Mouse (Mus musculus) lung, postnatal 0 days (tissue): Measurements from ENCODE around the gene Kdelr2. TPM values are rescaled to one million over a fixed set of nuclear protein-coding genes. Genes with fewer than 3 reads are reported as not detected.

Source experiments
- ATAC-seq: fragments of 200-750 bp; cut with Nextera tagmentation; 2 replicates; pipeline ENCODE4 v1.8.0; 2017; ENCODE audit warnings: moderate library complexity
- DNase-seq: peaks from one replicate; pipeline ENCODE4 v3.0.0-alpha.2; 2016; ENCODE audit warnings: low spot score
- H3K27ac ChIP-seq: fragments of 300-500 bp; sonication (generic); 2 replicates; pipeline ENCODE4 v1.5.1; 2014; ENCODE audit warnings: antibody characterized with exemption, mild to moderate bottlenecking, low read length, mixed read lengths
- H3K27me3 ChIP-seq: fragments of 300-500 bp; sonication (generic); replicated peaks from 2 replicates; pipeline ENCODE4 v1.6.1; 2014; ENCODE audit warnings: low read length, mixed read lengths; ENCODE audit not compliant: insufficient read depth
- H3K36me3 ChIP-seq: fragments of 300-500 bp; sonication (generic); 2 replicates; pipeline ENCODE4 v1.6.1; 2014; ENCODE audit warnings: low read length, mixed read lengths; ENCODE audit not compliant: insufficient read depth
- H3K4me1 ChIP-seq: fragments of 300-500 bp; sonication (generic); 2 replicates; pipeline ENCODE4 v1.6.1; 2014; ENCODE audit warnings: antibody characterized with exemption, low read depth, low read length, mixed read lengths; ENCODE audit not compliant: insufficient read depth
- H3K4me2 ChIP-seq: fragments of 300-500 bp; sonication (generic); replicated peaks from 2 replicates; pipeline ENCODE4 v1.6.1; 2014; ENCODE audit warnings: low read depth, mild to moderate bottlenecking, low read length, moderate library complexity, mixed read lengths
- H3K4me3 ChIP-seq: fragments of 300-500 bp; sonication (generic); 2 replicates; pipeline ENCODE4 v1.5.1; 2014; ENCODE audit warnings: low read depth, low read length
- H3K9ac ChIP-seq: fragments of 300-500 bp; sonication (generic); replicated peaks from 2 replicates; pipeline ENCODE4 v1.6.1; 2014; ENCODE audit warnings: low read depth, mild to moderate bottlenecking
- H3K9me3 ChIP-seq: fragments of 300-500 bp; sonication (generic); 2 replicates; pipeline ENCODE4 v1.6.1; 2016; ENCODE audit warnings: low read length, mixed read lengths
- CTCF ChIP-seq: IDR thresholded peaks from 2 replicates; pipeline ENCODE4 v1.5.1; 2016; ENCODE audit warnings: antibody characterized with exemption, mild to moderate bottlenecking
- EP300 ChIP-seq: IDR thresholded peaks from 2 replicates; pipeline ENCODE4 v1.6.1; 2016; ENCODE audit warnings: antibody characterized with exemption, mild to moderate bottlenecking, control low read depth
- WGBS: fragments of 180-500 bp; shearing (Covaris S2); extraction: QIAGEN DNeasy Blood & Tissue Kit; methylation state at CpG from one replicate; pipeline ENCODE4 v1.1.7; 2014; 5-methylcytosine and 5-hydroxymethylcytosine counted together
- polyA plus RNA-seq: library from polyadenylated mRNA; unstranded; fragments of >200 nt; fragmentation: Nextera tagmentation; extraction: Ambion mirVana; gene quantifications from 2 replicates; pipeline ENCODE4 v1.2.1, GENCODE M21; 2015

The Kdelr2 gene
- polyA plus RNA-seq, 1 experiment from 2014 or later, result 242 TPM

DNA sequence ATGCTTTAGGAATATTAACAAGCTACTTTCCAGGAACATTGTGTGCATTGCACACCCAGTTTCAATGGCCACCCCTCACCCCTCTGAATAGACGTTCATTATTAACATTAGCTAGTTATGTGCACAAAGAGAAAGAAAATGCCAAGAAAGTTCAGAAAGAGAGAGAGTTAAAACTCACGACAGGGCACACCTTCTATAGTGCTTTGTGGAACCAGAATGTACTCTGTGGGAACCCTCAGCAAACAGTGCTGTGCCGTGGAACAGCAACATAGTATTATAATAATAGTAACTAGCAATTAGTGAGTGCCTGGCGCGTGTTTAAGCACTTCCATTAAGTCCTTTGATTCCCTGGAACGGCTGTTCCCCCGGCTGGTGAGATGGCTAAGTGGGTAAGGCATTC, 42.2 kb upstream of the Kdelr2 start:
- no peak for TF ChIP-seq CTCF
- TF ChIP-seq EP300, result no peak
- H3K4me3 ChIP-seq, result no peak overlapping the region
- WGBS, result 43% methylated on average over 7 of the region's 7 CpGs
- H3K9me3 ChIP-seq, result no peaks in the 10 kb centered on the region
- ATAC-seq (no peak), DNase-seq (no peak)
- no peaks in the 10 kb centered on the region for H3K36me3 ChIP-seq
- no peaks in the 10 kb centered on the region; the same call in 1 of the 2 replicates for H3K27me3 ChIP-seq
- no peak overlapping the region for H3K9ac ChIP-seq
- H3K4me2 ChIP-seq, result no peak overlapping the region
- peaks cover 7% of the 10 kb centered on the region; the same call in 1 of the 2 replicates for H3K4me1 ChIP-seq
- no peak overlapping the region for H3K27ac ChIP-seq

GRCm38 (mm10) chr5:143363678-143364615, 39.7 kb upstream of the Kdelr2 start:
- 2% methylated on average over 46 of the region's 47 CpGs for WGBS
- no peaks in the 10 kb centered on the region for H3K9me3 ChIP-seq
- TF ChIP-seq EP300, result no peak
- peak overlapping the region; percentile 40 for H3K4me3 ChIP-seq
- no peaks in the 10 kb centered on the region; the same call in 1 of the 2 replicates for H3K27me3 ChIP-seq
- peaks cover 7% of the 10 kb centered on the region; the same call in 1 of the 2 replicates for H3K4me1 ChIP-seq
- H3K27ac ChIP-seq, result no peak overlapping the region
- H3K36me3 ChIP-seq, result no peaks in the 10 kb centered on the region
- peak; percentile 28 for DNase-seq
- ATAC-seq, result peak; percentile 65
- H3K4me2 ChIP-seq, result peak overlapping the region; percentile 66
- H3K9ac ChIP-seq, result no peak overlapping the region

DNA sequence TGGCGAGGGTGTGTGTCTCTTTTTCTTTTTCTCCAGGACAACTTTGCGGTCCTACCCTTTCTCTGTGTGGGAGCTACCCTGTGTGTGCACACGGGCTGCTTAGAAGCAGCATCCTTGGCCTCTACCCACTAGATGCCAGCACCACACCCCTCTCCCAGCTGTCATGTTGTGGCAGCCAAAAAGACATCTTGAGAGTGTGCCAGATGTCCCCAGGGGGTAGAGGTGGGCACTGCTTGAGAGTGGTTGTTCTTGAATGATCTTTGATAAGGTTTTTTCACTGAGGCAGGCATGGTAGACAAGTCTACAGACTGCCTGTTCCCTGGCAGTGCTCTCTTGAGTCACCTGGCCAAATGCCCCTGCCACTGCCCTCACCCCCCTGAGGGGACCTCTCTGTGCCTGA, 35.7 kb upstream of the Kdelr2 start:
- Histone ChIP-seq H3K4me2 (no peak overlapping the region), H3K27me3 (peaks cover 27% of the 10 kb centered on the region), H3K36me3 (no peaks in the 10 kb centered on the region), H3K4me3 (no peak overlapping the region), H3K9me3 (no peaks in the 10 kb centered on the region), H3K4me1 (peaks cover 7% of the 10 kb centered on the region; the same call in 1 of the 2 replicates), H3K27ac (no peak overlapping the region), H3K9ac (no peak overlapping the region)
- TF ChIP-seq CTCF (no peak), EP300 (no peak)
- no peak for DNase-seq
- WGBS, result 61% methylated on average over 3 of the region's 3 CpGs
- no peak for ATAC-seq

DNA sequence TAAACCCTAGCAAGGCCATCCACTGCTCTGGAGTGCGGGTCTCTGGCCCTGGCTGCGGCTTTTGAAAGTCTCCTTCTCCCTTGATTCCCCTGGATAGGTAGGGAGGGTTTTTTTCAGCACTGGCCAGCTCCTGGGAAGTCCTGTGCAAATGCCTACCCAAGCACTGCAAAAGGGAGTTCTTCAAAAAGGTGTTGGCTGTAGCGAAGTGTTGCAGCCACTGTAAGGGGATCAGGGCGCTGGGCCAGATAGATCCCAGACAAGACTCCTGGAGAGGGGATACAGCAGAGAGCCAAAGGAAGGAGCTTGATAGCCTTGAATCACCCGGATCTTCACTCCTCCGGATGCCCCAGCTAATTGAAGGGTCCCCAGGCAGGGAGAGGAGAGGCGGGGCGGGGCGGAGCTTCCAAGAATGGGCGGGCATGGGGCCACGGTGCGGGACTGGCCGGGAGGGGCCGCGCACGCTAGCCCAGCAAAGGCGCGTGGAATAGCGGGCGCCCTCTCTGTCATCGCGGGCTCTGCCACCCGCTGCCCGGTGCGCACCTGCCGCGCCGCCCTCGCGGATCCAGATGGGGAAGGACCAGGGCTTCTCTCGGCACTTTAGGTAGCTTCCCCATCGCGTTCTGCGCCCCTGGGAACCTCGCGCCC, 33.9 kb upstream of the Kdelr2 start:
- ATAC-seq (no peak), DNase-seq (no peak)
- no peak for TF ChIP-seq EP300
- H3K36me3 ChIP-seq, result no peaks in the 10 kb centered on the region
- no peak overlapping the region for H3K9ac ChIP-seq
- H3K27me3 ChIP-seq, result peaks cover 32% of the 10 kb centered on the region
- 2% methylated on average over 28 of the region's 36 CpGs for whole genome bisulfite sequencing
- H3K4me3 ChIP-seq, result 0 out of 2 replicates have a peak overlapping the region, but pooled peaks have one; percentile 5
- no peaks in the 10 kb centered on the region for H3K9me3 ChIP-seq
- H3K4me1 ChIP-seq, result no peaks in the 10 kb centered on the region
- H3K4me2 ChIP-seq, result no peak overlapping the region
- H3K27ac ChIP-seq, result no peak overlapping the region

GRCm38 (mm10) chr5:143370416-143371145, 33.1 kb upstream of the Kdelr2 start:
- no peak for DNase-seq
- WGBS, result 27% methylated on average over 17 of the region's 17 CpGs
- no peak for ATAC-seq

GRCm38 (mm10) chr5:143371146-143371510, 32.5 kb upstream of the Kdelr2 start:
- Histone ChIP-seq H3K9me3 (no peaks in the 10 kb centered on the region), H3K9ac (no peak overlapping the region), H3K27me3 (peaks cover 32% of the 10 kb centered on the region), H3K4me2 (no peak overlapping the region), H3K27ac (no peak overlapping the region), H3K4me1 (no peaks in the 10 kb centered on the region), H3K36me3 (no peaks in the 10 kb centered on the region), H3K4me3 (no peak overlapping the region)
- 64% methylated on average over 4 of the region's 4 CpGs for WGBS
- ATAC-seq (no peak), DNase-seq (no peak)
- TF ChIP-seq EP300 (no peak), CTCF (no peak)

More at GRCm38 (mm10) chr5:143370416-143371145, 33.1 kb upstream of the Kdelr2 start:
- no peak overlapping the region for H3K9ac ChIP-seq
- H3K27ac ChIP-seq, result no peak overlapping the region
- H3K36me3 ChIP-seq, result no peaks in the 10 kb centered on the region
- H3K27me3 ChIP-seq, result peaks cover 32% of the 10 kb centered on the region
- no peak for TF ChIP-seq CTCF
- TF ChIP-seq EP300, result no peak
- no peak overlapping the region for H3K4me2 ChIP-seq
- no peaks in the 10 kb centered on the region for H3K4me1 ChIP-seq
- H3K4me3 ChIP-seq, result no peak overlapping the region
- H3K9me3 ChIP-seq, result no peaks in the 10 kb centered on the region
